Mouse (Mus musculus): ENCODE measurements at regions not wholly inside any gene's neighbourhood (a gene's known extent, or its start where the extent isn't known, plus 50 kb on each side); places are given as distances from the start of the nearest gene placed in this dataset.
"Not testable (repeated sequence)": the region's sequence is repeated elsewhere in the genome, so short reads cannot be mapped to it uniquely, and the experiment has no call there.

DNA sequence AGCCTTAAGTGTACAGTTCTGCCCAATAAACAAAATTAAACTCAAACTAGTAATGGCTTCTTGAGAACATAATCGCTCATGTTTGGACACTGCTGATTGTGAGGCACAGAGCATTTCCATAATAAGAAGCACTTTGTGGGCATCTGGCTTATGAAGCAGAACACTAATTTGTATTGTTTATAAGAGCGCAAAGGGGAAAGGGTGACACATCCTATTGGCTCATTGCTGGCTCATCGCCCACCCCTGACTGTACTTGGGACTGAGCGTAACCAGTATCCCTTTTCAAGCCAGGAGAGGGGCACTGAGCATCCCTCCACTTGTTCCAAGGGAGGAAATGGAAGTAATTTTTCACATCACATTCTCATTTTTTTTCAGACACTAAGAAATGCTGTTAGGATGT, 288.0 kb downstream of the Sfmbt2 start:
- Histone ChIP-seq H3K4me3 (ENCODE audit: low read depth, low read length) (no peak overlapping the region), H3K9ac (ENCODE audit: low read depth, low read length) (no peak overlapping the region), H3K4me1 (replicated peaks; ENCODE audit: control insufficient read depth, insufficient read depth, low read length) (no peaks in the 10 kb centered on the region), H3K36me3 (ENCODE audit: control insufficient read depth, insufficient read depth) (no peaks in the 10 kb centered on the region), H3K27ac (ENCODE audit: low read depth, low read length) (no peak overlapping the region), H3K9me3 (ENCODE audit: control insufficient read depth) (no peaks in the 10 kb centered on the region), H3K4me2 (replicated peaks; ENCODE audit: low read depth) (no peak overlapping the region), H3K27me3 (replicated peaks; ENCODE audit: control insufficient read depth, insufficient read depth, low read length) (no peaks in the 10 kb centered on the region)
- 69% methylated on average over 4 of the region's 4 CpGs for WGBS
- no peak for ATAC-seq
- no peak for TF ChIP-seq CTCF (IDR thresholded peaks at IDR 0.05; ENCODE audit: low read depth)

DNA sequence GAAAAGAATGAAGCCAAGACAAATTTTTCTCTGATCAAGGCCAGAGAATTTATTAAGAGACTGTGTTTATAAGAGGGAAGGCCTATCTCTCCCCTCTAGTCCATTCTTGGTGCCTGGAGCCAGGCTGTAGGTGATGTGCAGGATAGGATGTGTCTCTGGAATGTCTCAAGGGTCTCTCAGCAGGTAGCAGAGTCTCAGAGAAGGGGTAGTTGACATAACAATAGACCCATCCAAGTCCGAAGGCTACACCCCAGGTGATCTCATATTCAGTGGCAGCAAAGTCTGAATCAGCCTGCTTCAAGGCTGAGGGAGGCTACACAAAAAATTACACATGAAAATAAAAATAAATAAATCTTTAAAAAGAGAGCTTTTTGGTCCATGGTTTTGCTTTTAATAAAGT, 297.6 kb downstream of the Sfmbt2 start:
- H3K4me2 ChIP-seq (replicated peaks; ENCODE audit: low read depth); H3K4me3 ChIP-seq (ENCODE audit: low read depth, low read length); H3K27me3 ChIP-seq (replicated peaks; ENCODE audit: control insufficient read depth, insufficient read depth, low read length); H3K9ac ChIP-seq (ENCODE audit: low read depth, low read length); ATAC-seq; H3K27ac ChIP-seq (ENCODE audit: low read depth, low read length); H3K4me1 ChIP-seq (replicated peaks; ENCODE audit: control insufficient read depth, insufficient read depth, low read length); H3K9me3 ChIP-seq (ENCODE audit: control insufficient read depth); H3K36me3 ChIP-seq (ENCODE audit: control insufficient read depth, insufficient read depth): not testable (repeated sequence)
- WGBS = 60% methylated on average over 1 of the region's 1 CpGs

DNA sequence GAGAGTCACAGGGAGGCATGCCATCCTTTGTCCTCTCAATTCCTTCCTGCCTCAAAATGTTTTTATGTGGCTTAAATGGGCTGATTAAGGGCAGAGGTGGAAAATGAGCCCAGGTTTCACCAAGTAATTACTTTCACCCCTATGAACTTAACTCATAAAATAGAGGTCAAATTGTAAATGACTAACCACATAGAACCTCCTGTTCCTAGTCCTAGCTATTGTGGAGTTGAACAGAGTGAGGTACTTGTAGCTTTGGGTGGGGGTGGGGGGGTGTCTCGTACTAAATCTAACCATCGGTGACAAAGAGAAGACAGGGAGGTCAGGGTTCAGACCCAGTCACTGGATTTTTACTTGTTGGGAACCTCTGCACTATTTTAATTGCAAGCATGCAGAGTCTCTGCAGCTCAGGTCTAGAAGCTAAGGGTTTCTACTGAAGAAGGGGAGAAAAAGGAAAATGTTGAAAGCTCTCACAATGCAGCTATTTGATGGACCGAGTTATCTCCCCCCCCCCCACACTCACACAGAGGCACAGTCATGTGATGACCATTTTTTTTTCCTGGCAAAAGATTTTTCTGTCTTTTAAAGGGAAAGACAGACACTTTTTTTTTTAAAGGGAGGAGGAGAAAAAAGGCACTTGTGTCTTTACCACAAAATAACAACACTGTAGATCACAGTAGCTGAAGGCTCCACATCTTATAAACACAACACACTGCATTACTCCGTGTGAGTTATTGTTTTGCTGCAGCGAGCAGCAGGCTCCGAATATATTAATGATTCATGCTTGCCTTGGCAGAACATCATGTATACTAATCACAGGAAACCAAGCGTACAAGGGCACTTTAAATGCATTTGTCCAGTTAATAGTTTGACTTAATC, 300.4 kb downstream of the Sfmbt2 start:
- 0 out of 2 replicates have a peak, but pooled peaks cover 2% of the 10 kb centered on the region for H3K4me1 ChIP-seq (replicated peaks; ENCODE audit: control insufficient read depth, insufficient read depth, low read length)
- no peak overlapping the region for H3K9ac ChIP-seq (ENCODE audit: low read depth, low read length)
- H3K9me3 ChIP-seq (ENCODE audit: control insufficient read depth) = no peaks in the 10 kb centered on the region
- no peaks in the 10 kb centered on the region for H3K36me3 ChIP-seq (ENCODE audit: control insufficient read depth, insufficient read depth)
- H3K4me3 ChIP-seq (ENCODE audit: low read depth, low read length) = no peak overlapping the region
- no peak for TF ChIP-seq CTCF (IDR thresholded peaks at IDR 0.05; ENCODE audit: low read depth)
- 40% methylated on average over 7 of the region's 7 CpGs for WGBS
- ATAC-seq = no peak
- no peak overlapping the region for H3K27ac ChIP-seq (ENCODE audit: low read depth, low read length)
- H3K4me2 ChIP-seq (replicated peaks; ENCODE audit: low read depth) = no peak overlapping the region
- no peaks in the 10 kb centered on the region for H3K27me3 ChIP-seq (replicated peaks; ENCODE audit: control insufficient read depth, insufficient read depth, low read length)

DNA sequence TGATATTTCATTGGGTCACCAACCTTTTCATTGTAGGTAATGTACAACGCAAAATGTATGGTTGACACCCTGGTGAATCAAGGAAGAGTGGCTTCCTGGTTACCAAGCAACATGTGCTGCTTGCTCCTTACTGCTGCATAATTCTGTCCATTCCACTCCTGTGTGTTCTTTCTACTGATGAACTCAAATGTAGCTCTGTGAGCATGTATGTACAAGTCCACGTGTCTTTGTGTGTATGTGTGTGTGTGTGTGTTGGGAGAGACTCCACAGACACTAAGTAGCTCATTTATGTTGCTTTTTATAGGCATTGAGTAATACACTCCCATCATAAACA, 301.0 kb downstream of the Sfmbt2 start:
- 0 out of 2 replicates have a peak, but pooled peaks cover 2% of the 10 kb centered on the region for H3K4me1 ChIP-seq (replicated peaks; ENCODE audit: control insufficient read depth, insufficient read depth, low read length)
- no peak overlapping the region for H3K4me3 ChIP-seq (ENCODE audit: low read depth, low read length)
- H3K9me3 ChIP-seq (ENCODE audit: control insufficient read depth) = no peaks in the 10 kb centered on the region
- WGBS = 54% methylated on average over 2 of the region's 2 CpGs
- H3K27ac ChIP-seq (ENCODE audit: low read depth, low read length) = no peak overlapping the region
- ATAC-seq = no peak
- H3K4me2 ChIP-seq (replicated peaks; ENCODE audit: low read depth) = no peak overlapping the region
- H3K9ac ChIP-seq (ENCODE audit: low read depth, low read length) = no peak overlapping the region
- no peaks in the 10 kb centered on the region for H3K36me3 ChIP-seq (ENCODE audit: control insufficient read depth, insufficient read depth)
- TF ChIP-seq CTCF (IDR thresholded peaks at IDR 0.05; ENCODE audit: low read depth) = no peak
- H3K27me3 ChIP-seq (replicated peaks; ENCODE audit: control insufficient read depth, insufficient read depth, low read length) = no peaks in the 10 kb centered on the region

DNA sequence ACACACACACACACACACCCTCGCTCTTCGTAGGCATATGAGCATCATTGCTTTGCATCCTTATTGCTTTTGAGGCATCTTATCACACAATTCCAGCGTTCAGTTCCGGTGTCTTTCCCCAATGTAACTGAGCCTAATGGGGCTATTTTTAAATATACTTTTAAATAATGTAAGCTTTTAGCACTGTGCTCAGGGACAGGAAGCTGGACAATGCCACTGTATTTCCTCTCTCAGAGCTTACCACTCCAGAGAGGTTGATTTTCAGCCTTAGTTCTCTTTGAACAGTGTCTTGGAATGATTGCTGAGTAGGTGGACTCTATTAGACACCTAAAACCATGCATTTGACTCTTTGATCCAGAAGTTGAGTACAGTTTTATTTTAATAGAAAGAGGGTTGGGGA, 301.9 kb downstream of the Sfmbt2 start:
- Histone ChIP-seq H3K9ac (ENCODE audit: low read depth, low read length) (no peak overlapping the region), H3K4me3 (ENCODE audit: low read depth, low read length) (no peak overlapping the region), H3K27me3 (replicated peaks; ENCODE audit: control insufficient read depth, insufficient read depth, low read length) (no peaks in the 10 kb centered on the region), H3K4me1 (replicated peaks; ENCODE audit: control insufficient read depth, insufficient read depth, low read length) (0 out of 2 replicates have a peak, but pooled peaks cover 2% of the 10 kb centered on the region), H3K27ac (ENCODE audit: low read depth, low read length) (no peak overlapping the region), H3K36me3 (ENCODE audit: control insufficient read depth, insufficient read depth) (no peaks in the 10 kb centered on the region), H3K4me2 (replicated peaks; ENCODE audit: low read depth) (no peak overlapping the region), H3K9me3 (ENCODE audit: control insufficient read depth) (no peaks in the 10 kb centered on the region)
- ATAC-seq = no peak
- WGBS = 85% methylated on average over 4 of the region's 4 CpGs
- TF ChIP-seq CTCF (IDR thresholded peaks at IDR 0.05; ENCODE audit: low read depth) = no peak

DNA sequence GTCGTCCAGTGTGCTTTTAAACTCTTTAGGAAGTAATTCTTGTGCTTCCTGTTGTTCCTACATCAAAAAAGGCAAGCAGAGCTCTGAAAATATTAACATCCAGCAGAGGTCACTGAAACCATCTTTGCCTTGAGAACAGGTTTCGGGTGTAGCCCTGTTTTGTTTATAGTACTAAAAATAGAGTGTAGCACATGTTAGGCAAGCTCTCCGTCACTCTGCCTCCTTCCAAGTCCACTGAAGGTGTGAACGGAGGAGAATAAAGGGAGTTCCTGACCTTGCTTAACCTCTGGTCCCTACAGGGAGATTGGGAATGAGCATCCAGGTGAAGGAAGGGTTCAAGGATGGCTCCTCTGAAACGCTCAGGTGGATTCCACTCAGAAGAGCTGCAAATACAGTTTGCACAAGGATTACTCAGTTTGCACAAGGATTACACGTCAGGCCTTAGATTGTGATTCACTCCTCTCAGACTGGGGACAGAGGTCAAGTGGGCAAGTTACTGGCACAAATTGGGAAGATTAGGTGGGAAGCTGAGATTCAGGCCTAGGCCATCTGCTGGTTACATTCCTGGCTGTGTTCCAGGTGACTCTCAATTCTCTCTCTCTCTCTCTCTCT, 304.5 kb downstream of the Sfmbt2 start:
- 9% methylated on average over 6 of the region's 6 CpGs for WGBS
- Histone ChIP-seq H3K4me1 (replicated peaks; ENCODE audit: control insufficient read depth, insufficient read depth, low read length) (0 out of 2 replicates have a peak, but pooled peaks cover 2% of the 10 kb centered on the region), H3K9me3 (ENCODE audit: control insufficient read depth) (no peaks in the 10 kb centered on the region), H3K27me3 (replicated peaks; ENCODE audit: control insufficient read depth, insufficient read depth, low read length) (no peaks in the 10 kb centered on the region), H3K4me2 (replicated peaks; ENCODE audit: low read depth) (no peak overlapping the region), H3K27ac (ENCODE audit: low read depth, low read length) (no peak overlapping the region), H3K4me3 (ENCODE audit: low read depth, low read length) (no peak overlapping the region), H3K9ac (ENCODE audit: low read depth, low read length) (no peak overlapping the region), H3K36me3 (ENCODE audit: control insufficient read depth, insufficient read depth) (no peaks in the 10 kb centered on the region)
- no peak for ATAC-seq
- peak; percentile 34; the same call in 1 of the 2 replicates for TF ChIP-seq CTCF (IDR thresholded peaks at IDR 0.05; ENCODE audit: low read depth)

Measured in intestine, postnatal 0 days (tissue).